Mouse (Mus musculus) T-helper 1 cell (primary cell): Measurements from ENCODE around the gene Dpysl5.

Experiments
- in situ Hi-C: fragments of 300-600 bp; cut with MboI, MseI; formaldehyde crosslinking; loops from one replicate; pipeline ENCODE4 v1.15.1; 2025; ENCODE audit warnings: high pct_unique_total_duplicates

The Dpysl5 gene

DNA sequence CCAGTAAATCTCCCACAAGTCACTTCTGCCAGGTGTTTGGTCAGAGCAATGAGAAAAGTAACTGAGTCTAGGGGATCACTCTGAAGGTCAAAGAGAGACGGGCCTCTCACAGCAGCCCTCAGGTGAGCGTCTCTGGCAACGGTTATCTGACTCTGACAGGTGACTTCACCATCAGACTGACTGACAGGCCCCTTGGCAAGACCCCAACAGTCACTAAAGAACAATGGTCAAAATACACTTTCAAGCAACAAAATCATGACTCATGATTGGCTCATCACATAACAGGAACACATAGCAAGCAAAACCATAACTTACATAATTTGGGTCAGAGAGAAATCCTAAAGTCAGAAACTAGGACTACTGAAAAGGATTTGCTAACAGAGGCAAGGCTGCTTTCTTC is 9.5 kb upstream of the Dpysl5 start:
- in situ Hi-C loops = no loop called here

- in situ Hi-C loops = loop anchor here (5.0 kb wide), 1 partner anchor 87 kb away; no protein-coding TSS in a partner anchor
Measured at GRCm38 (mm10) chr5:30709744-30710383, 1.5 kb upstream of the Dpysl5 start.

- in situ Hi-C loops = loop anchor here (5.0 kb wide), 1 partner anchor 87 kb away; no protein-coding TSS in a partner anchor
Measured at GRCm38 (mm10) chr5:30710486-30710885, 878 bp upstream of the Dpysl5 start.

GRCm38 (mm10) chr5:30712002-30712390 is 632 bp downstream of the Dpysl5 start:
- in situ Hi-C loops = loop anchor here (5.0 kb wide), 1 partner anchor 85 kb away; no protein-coding TSS in a partner anchor

- in situ Hi-C loops = loop anchor here (5.0 kb wide), 1 partner anchor 85 kb away; no protein-coding TSS in a partner anchor
Measured at GRCm38 (mm10) chr5:30712441-30713298, 1.3 kb downstream of the Dpysl5 start.

GRCm38 (mm10) chr5:30713299-30713675 is 1.9 kb downstream of the Dpysl5 start:
- in situ Hi-C loops = loop anchor here (5.0 kb wide), 1 partner anchor 84 kb away; no protein-coding TSS in a partner anchor

DNA sequence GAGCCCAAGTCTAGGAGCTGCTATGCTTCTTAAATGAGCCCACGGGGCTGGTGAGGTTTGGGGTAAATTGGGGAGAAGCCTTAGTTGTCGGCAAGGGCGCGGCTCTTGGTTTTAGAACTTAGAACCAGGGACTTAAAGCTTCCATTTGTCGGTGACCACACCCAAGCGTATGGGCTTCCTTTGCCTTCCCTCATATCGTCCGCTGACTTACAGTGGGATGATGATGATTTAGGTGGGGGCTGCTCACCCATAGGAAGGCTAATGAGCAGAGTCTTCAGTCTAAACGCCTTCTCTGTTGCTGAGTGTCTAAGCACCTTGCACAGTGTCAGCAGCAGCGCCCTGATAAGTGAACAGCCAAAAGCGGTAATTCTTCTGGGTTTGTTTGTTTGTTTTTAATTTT is 2.3 kb downstream of the Dpysl5 start:
- in situ Hi-C loops = loop anchor here (5.0 kb wide), 1 partner anchor 84 kb away; no protein-coding TSS in a partner anchor

GRCm38 (mm10) chr5:30716311-30716710 is 4.9 kb downstream of the Dpysl5 start:
- in situ Hi-C loops = no loop called here

DNA sequence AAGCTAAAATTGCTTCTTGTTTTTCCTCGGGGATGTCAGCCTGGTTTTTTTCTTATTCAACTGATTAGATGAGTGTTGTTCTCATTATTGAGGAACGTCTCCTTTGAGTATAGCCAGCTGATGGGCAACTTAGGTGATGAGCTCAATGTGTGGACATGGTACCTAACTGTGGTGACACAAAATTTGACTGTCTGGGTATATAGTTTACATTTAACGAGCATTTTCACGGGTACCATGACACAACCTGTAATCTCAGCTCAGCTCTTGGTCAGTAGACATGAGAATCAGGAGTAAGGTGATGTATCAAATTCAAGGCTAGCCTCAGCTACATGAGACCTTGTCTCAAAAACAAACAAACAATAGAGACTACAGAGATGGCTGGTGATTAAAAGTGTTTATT is 6.1 kb downstream of the Dpysl5 start:
- in situ Hi-C loops = no loop called here

- in situ Hi-C loops = no loop called here
Measured at GRCm38 (mm10) chr5:30717991-30718703, 6.8 kb downstream of the Dpysl5 start.

DNA sequence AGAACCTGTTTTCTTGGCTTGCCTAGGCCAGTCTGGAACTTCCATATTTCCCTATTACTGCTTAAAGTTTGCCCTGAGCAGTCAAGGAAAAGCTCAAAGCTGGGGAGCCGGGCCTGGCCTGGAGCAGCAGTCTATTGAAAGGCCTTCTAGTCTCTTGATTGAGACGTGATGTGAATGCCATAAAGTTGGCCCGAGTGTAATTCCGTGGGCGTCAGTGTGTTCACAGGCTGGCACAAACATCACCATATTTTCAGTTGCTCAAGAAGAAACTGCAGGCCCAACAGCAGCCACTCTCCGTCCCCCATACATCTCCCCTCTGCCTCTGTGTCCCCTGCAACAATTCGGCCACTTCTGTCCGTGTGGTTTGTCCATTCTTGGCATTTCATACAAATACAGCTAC is 10.6 kb downstream of the Dpysl5 start:
- in situ Hi-C loops = no loop called here

GRCm38 (mm10) chr5:30726151-30726693 is 14.9 kb downstream of the Dpysl5 start:
- in situ Hi-C loops = no loop called here

- in situ Hi-C loops = no loop called here
Measured at GRCm38 (mm10) chr5:30732511-30732910, 21.1 kb downstream of the Dpysl5 start.

GRCm38 (mm10) chr5:30734666-30735065 is 23.3 kb downstream of the Dpysl5 start:
- in situ Hi-C loops = no loop called here

DNA sequence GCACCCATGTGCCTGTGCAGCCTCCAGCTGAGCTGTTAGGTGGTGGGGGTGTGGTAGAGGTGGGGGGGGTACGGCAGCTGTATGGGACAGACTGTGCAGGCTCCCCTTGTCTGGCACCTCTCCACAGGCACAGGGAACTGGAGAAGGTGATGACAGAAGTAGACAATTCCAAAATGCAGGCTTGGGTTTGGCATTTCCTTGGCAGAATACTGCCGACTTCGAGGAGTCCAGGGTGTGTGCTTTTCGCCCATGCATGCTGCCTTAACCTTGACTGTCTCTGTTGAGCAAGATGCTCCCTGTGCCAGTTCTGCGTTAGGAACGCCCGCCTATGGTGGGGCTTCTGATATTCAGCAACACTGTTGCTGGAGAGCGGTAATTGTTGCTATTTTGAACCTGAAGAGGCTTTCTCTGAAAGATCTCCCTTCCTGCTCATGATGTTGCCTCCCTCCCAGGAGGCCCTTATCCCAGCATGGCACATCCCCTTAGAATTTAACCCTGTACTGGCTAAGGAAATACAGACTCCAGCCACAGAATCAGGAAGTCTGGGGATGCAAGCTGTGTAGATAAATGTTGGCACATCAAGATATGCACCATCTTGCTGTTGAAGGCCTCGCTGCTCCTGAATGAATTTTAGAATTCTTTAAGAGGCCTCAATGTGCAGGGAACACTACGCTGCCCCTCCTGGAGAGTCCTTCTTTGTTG is 26.9 kb downstream of the Dpysl5 start:
- in situ Hi-C loops = no loop called here

- in situ Hi-C loops = no loop called here
Measured at GRCm38 (mm10) chr5:30739595-30739994, 28.2 kb downstream of the Dpysl5 start.

- in situ Hi-C loops = no loop called here
Measured at GRCm38 (mm10) chr5:30749582-30750311, 38.4 kb downstream of the Dpysl5 start.

- in situ Hi-C loops = no loop called here
Measured at GRCm38 (mm10) chr5:30751071-30751470, 39.7 kb downstream of the Dpysl5 start.

GRCm38 (mm10) chr5:30753128-30753527 is 41.8 kb downstream of the Dpysl5 start:
- in situ Hi-C loops = no loop called here

GRCm38 (mm10) chr5:30755215-30755614 is 43.9 kb downstream of the Dpysl5 start:
- in situ Hi-C loops = no loop called here
